Mouse (Mus musculus): ENCODE results near the gene Erg.
A peak's percentile ranks its signal among the peaks of the same experiment; 100 is the strongest.

Erg gene

GRCm38 (mm10) chr16:95585541-95586310, 667 bp downstream of the Erg start:
- no peak for DNase-seq (ENCODE audit: low spot score)

- no peak for DNase-seq (ENCODE audit: low spot score)
Observed at GRCm38 (mm10) chr16:95584751-95585528, 1.5 kb downstream of the Erg start.

- no peak for DNase-seq (ENCODE audit: low spot score)
Observed at GRCm38 (mm10) chr16:95579289-95579688, 7.1 kb downstream of the Erg start.

GRCm38 (mm10) chr16:95573163-95573562, 13.2 kb downstream of the Erg start:
- peak; percentile 48 for DNase-seq (ENCODE audit: low spot score)

- DNase-seq (ENCODE audit: low spot score), result no peak
Observed at GRCm38 (mm10) chr16:95570616-95571015, 15.8 kb downstream of the Erg start.

GRCm38 (mm10) chr16:95556834-95557233, 29.6 kb downstream of the Erg start:
- no peak for DNase-seq (ENCODE audit: low spot score)

GRCm38 (mm10) chr16:95553136-95553535, 33.3 kb downstream of the Erg start:
- no peak for DNase-seq (ENCODE audit: low spot score)

- no peak for DNase-seq (ENCODE audit: low spot score)
Observed at GRCm38 (mm10) chr16:95552495-95552894, 33.9 kb downstream of the Erg start.

- no peak for DNase-seq (ENCODE audit: low spot score)
Observed at GRCm38 (mm10) chr16:95550496-95550895, 35.9 kb downstream of the Erg start.

GRCm38 (mm10) chr16:95544753-95545152, 41.6 kb downstream of the Erg start:
- DNase-seq (ENCODE audit: low spot score), result no peak

GRCm38 (mm10) chr16:95543471-95543870, 42.9 kb downstream of the Erg start:
- DNase-seq (ENCODE audit: low spot score), result peak; percentile 27

- peak; percentile 1 for DNase-seq (ENCODE audit: low spot score)
Observed at GRCm38 (mm10) chr16:95535151-95535550, 51.2 kb downstream of the Erg start.

- DNase-seq (ENCODE audit: low spot score), result no peak
Observed at GRCm38 (mm10) chr16:95532387-95533077, 53.9 kb downstream of the Erg start.

- DNase-seq (ENCODE audit: low spot score), result no peak
Observed at GRCm38 (mm10) chr16:95527561-95527960, 58.8 kb downstream of the Erg start.

- DNase-seq (ENCODE audit: low spot score), result no peak
Observed at GRCm38 (mm10) chr16:95519520-95519919, 66.9 kb downstream of the Erg start.

- DNase-seq (ENCODE audit: low spot score), result no peak
Observed at GRCm38 (mm10) chr16:95506051-95506450, 80.3 kb downstream of the Erg start.

GRCm38 (mm10) chr16:95496582-95497300, 89.7 kb downstream of the Erg start:
- DNase-seq (ENCODE audit: low spot score), result no peak

- no peak for DNase-seq (ENCODE audit: low spot score)
Observed at GRCm38 (mm10) chr16:95494108-95494507, 92.3 kb downstream of the Erg start.

- DNase-seq (ENCODE audit: low spot score), result no peak
Observed at GRCm38 (mm10) chr16:95493336-95493735, 93.1 kb downstream of the Erg start.

GRCm38 (mm10) chr16:95492146-95492545, 94.2 kb downstream of the Erg start:
- no peak for DNase-seq (ENCODE audit: low spot score)

GRCm38 (mm10) chr16:95490386-95490785, 96.0 kb downstream of the Erg start:
- DNase-seq (ENCODE audit: low spot score), result no peak

Data from left cerebral cortex, adult 11 months (tissue).